Mouse (Mus musculus): Measurements from ENCODE around the gene Vps54.

DNA sequence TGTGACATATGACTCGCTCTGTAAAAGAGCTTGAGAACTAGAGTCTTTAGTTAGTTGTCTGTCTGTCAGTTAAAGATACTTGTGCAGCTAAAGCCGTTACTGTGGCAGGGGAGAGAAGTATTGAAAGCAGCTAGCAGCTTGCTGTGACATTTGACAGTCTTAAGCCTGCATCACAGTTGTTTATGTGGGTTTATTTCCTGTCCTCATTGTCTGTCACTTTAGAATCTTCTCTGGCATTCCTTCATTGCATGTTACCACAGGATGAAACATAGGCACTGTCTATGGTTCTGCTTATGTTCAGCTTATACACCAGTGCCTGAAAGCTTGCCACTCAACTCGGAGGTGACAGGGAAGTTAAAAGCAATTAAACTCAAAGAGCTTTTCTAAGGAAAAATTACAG is 64.5 kb downstream of the Vps54 start:
- no peak for TF ChIP-seq EP300 (IDR thresholded peaks at IDR 0.05; ENCODE audit: low read depth)
- no peak for TF ChIP-seq CTCF (IDR thresholded peaks at IDR 0.05; ENCODE audit: low read depth)

All from heart, postnatal 0 days (tissue).